Mouse (Mus musculus) heart, postnatal 0 days (tissue): ENCODE measurements around the gene Vwa5b1. TPM values are rescaled to one million over a fixed set of nuclear protein-coding genes. Genes with fewer than 3 reads are reported as not detected.
A peak's percentile ranks its signal among the peaks of the same experiment; 100 is the strongest.

ENCODE experiments used
- ATAC-seq: fragments of 200-750 bp; cut with Nextera tagmentation; 2 replicates; pipeline ENCODE4 v1.8.0; 2017; ENCODE audit warnings: low read depth, moderate number of reproducible peaks, moderate library complexity; ENCODE audit not compliant: insufficient read depth
- DNase-seq: peaks from one replicate; pipeline ENCODE4 v3.0.0-alpha.2; 2016; ENCODE audit warnings: low spot score
- H3K27ac ChIP-seq: fragments of 300-500 bp; sonication (generic); 2 replicates; pipeline ENCODE4 v1.5.1; 2014; ENCODE audit warnings: low read depth, mild to moderate bottlenecking
- H3K27me3 ChIP-seq: fragments of 300-500 bp; sonication (generic); 2 replicates; pipeline ENCODE4 v1.6.1; 2014; ENCODE audit warnings: low read length, mixed read lengths; ENCODE audit not compliant: control insufficient read depth, insufficient read depth
- H3K36me3 ChIP-seq: fragments of 300-500 bp; sonication (generic); replicated peaks from 2 replicates; pipeline ENCODE4 v1.6.1; 2014; ENCODE audit warnings: low read length, mixed read lengths; ENCODE audit not compliant: control insufficient read depth, insufficient read depth
- H3K4me1 ChIP-seq: fragments of 300-500 bp; sonication (generic); 2 replicates; pipeline ENCODE4 v1.6.1; 2014; ENCODE audit warnings: antibody characterized with exemption; ENCODE audit not compliant: control insufficient read depth, insufficient read depth
- H3K4me2 ChIP-seq: fragments of 300-500 bp; sonication (generic); 2 replicates; pipeline ENCODE4 v1.6.1; 2014; ENCODE audit warnings: low read depth, mild to moderate bottlenecking, low read length, moderate library complexity
- H3K4me3 ChIP-seq: fragments of 300-500 bp; sonication (generic); 2 replicates; pipeline ENCODE4 v1.5.1; 2014; ENCODE audit warnings: low read depth, low read length
- H3K9ac ChIP-seq: fragments of 300-500 bp; sonication (generic); replicated peaks from 2 replicates; pipeline ENCODE4 v1.6.1; 2014; ENCODE audit warnings: low read depth, low read length, mixed read lengths
- H3K9me3 ChIP-seq: fragments of 300-500 bp; sonication (generic); replicated peaks from 2 replicates; pipeline ENCODE4 v1.6.1; 2016; ENCODE audit warnings: low read length; ENCODE audit not compliant: control insufficient read depth
- CTCF ChIP-seq: IDR thresholded peaks from 2 replicates; pipeline ENCODE4 v1.5.1; 2016; ENCODE audit warnings: antibody characterized with exemption, control low read depth, low read depth
- EP300 ChIP-seq: IDR thresholded peaks from 2 replicates; pipeline ENCODE4 v1.6.1; 2016; ENCODE audit warnings: antibody characterized with exemption, low read depth
- WGBS: fragments of 180-500 bp; shearing (Covaris S2); extraction: QIAGEN DNeasy Blood & Tissue Kit; methylation state at CpG from one replicate; pipeline ENCODE4 v1.1.7; 2014; 5-methylcytosine and 5-hydroxymethylcytosine counted together
- polyA plus RNA-seq: library from polyadenylated mRNA; unstranded; fragments of >200 nt; fragmentation: Nextera tagmentation; extraction: Ambion mirVana; gene quantifications from 2 replicates; pipeline ENCODE4 v1.2.1, GENCODE M21; 2015
- total RNA-seq: library from RNA; depleted of rRNA; stranded (reverse); fragments of >200 nt; gene quantifications from 2 replicates; pipeline ENCODE4 v1.2.3, GENCODE M21; 2014; ENCODE audit warnings: low replicate concordance

Gene Vwa5b1
- total and polyA plus RNA-seq, 2 experiments from 2014 or later: not detected

DNA sequence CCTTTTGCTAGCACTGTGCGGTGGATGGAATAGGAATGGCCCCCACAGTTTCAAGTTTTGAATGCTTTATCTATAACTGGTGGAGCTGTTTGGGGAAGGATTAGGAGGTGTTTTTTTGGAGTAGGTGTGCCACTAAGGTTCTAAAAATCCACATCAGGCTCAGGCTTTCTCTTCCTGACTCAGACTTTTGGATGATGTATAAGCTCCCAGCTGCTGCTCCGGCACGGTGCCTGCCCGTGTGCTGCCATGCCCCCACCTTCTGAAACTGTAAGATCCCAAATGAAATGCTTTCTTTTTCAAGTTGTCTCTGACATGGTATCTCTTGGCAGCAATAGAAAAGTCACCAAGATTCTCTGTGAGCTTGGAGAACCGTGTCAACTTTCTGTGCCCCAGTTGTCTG is 84.1 kb downstream of the Vwa5b1 start:
- H3K27me3 ChIP-seq: peaks cover 44% of the 10 kb centered on the region
- no peaks in the 10 kb centered on the region for H3K9me3 ChIP-seq
- no peak overlapping the region for H3K9ac ChIP-seq
- DNase-seq: no peak
- ATAC-seq: no peak
- no peak overlapping the region for H3K4me2 ChIP-seq
- no peaks in the 10 kb centered on the region for H3K4me1 ChIP-seq
- no peaks in the 10 kb centered on the region for H3K36me3 ChIP-seq
- 79% methylated on average over 5 of the region's 5 CpGs for WGBS
- no peak overlapping the region for H3K4me3 ChIP-seq
- no peak overlapping the region for H3K27ac ChIP-seq
- TF ChIP-seq EP300 (no peak), CTCF (no peak)

DNA sequence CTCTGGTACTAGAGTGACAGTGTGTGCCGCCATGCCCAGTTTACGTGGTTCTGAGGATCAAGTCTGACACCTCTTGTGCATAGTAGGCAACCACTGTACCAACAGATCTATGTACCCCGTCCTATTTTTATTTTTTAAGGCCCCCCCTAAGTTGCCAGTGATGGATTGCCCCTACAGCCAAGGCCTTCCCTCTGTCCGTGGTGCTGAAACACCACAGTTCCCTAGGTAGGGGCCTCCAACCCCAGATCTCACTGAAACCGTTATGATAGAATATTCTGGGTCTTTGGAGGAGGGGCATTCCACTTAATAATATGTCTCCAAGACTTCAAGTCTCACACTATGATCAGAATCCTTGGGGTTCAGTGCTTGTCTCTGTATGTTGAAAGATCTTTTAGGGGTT is 85.1 kb downstream of the Vwa5b1 start:
- Histone ChIP-seq H3K4me1 (no peaks in the 10 kb centered on the region), H3K27ac (no peak overlapping the region), H3K27me3 (peaks cover 33% of the 10 kb centered on the region), H3K36me3 (no peaks in the 10 kb centered on the region), H3K9ac (no peak overlapping the region), H3K4me2 (no peak overlapping the region), H3K9me3 (no peaks in the 10 kb centered on the region), H3K4me3 (no peak overlapping the region)
- 49% methylated on average over 5 of the region's 5 CpGs for WGBS
- DNase-seq (no peak), ATAC-seq (no peak)
- TF ChIP-seq CTCF: no peak
- no peak for TF ChIP-seq EP300

DNA sequence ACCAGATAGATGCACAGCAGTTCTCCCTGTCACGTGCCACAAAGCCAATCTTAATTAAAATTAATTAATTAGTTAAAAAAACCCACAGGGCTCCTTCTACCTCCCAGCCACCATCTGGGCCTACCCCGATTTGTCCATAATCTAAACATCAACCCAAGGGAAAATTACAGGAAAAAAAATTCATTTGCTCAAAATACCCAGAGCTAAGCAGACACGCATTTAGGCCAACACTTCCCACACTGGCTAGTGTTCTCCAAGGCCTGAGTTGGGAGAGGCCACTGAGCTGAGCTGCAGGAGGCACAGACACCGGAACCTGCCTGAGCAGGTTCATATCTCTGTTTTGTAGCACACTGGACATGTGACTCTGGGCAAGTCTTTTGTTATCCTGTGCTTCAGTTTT is 86.7 kb downstream of the Vwa5b1 start:
- TF ChIP-seq CTCF (no peak), EP300 (no peak)
- H3K4me3 ChIP-seq: no peak overlapping the region
- H3K27me3 ChIP-seq: peaks cover 24% of the 10 kb centered on the region
- H3K9me3 ChIP-seq: no peaks in the 10 kb centered on the region
- no peaks in the 10 kb centered on the region for H3K4me1 ChIP-seq
- DNase-seq (no peak), ATAC-seq (no peak)
- H3K36me3 ChIP-seq: no peaks in the 10 kb centered on the region
- no peak overlapping the region for H3K9ac ChIP-seq
- WGBS: 78% methylated on average over 4 of the region's 4 CpGs
- H3K27ac ChIP-seq: no peak overlapping the region
- H3K4me2 ChIP-seq: no peak overlapping the region

DNA sequence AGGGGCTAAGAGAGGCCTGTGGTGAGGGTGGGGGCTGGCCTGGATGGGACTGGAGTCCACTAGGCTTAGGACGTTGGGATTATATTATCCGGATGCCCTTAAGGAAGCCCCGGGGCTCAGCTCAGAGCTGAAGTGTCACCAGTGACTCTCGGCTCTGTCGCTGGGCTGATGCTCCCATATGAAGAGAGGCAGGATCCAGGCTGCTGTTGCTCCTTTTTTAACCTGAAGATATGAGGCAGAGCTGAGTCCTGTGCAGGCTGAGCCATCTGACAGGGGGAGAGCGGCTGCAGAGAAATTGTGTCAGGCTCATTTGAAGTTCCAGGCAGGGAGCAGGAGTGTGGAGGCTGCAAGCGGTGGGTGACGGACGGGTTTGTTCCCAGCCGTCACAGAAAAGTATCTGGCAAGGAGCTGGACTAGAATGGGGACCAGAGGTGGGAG is 87.5 kb downstream of the Vwa5b1 start:
- no peak overlapping the region for H3K4me2 ChIP-seq
- H3K4me1 ChIP-seq: no peaks in the 10 kb centered on the region
- H3K27ac ChIP-seq: no peak overlapping the region
- no peak for ATAC-seq
- no peak for TF ChIP-seq EP300
- no peak for TF ChIP-seq CTCF
- DNase-seq: no peak
- 14% methylated on average over 10 of the region's 10 CpGs for WGBS
- H3K27me3 ChIP-seq: peaks cover 16% of the 10 kb centered on the region
- H3K36me3 ChIP-seq: no peaks in the 10 kb centered on the region
- H3K9me3 ChIP-seq: no peaks in the 10 kb centered on the region
- no peak overlapping the region for H3K9ac ChIP-seq
- no peak overlapping the region for H3K4me3 ChIP-seq

DNA sequence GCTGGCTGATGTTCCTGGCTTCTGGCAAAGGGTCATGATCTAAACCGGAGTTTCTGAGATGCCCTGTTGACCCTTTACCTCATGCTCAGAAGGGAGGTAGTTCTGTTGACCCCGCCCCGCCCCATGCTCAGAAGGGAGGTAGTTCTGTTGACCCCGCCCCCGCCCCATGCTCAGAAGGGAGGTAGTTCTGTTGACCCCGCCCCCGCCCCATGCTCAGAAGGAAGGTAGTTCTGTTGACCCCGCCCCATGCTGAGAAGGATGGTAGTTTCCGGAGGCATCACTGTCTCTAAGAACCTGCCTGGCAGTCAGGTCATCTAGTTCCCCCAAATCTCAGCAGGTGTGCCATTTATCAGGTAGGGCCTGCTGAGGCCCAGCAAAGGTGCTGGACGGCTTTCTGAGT is 88.1 kb downstream of the Vwa5b1 start:
- TF ChIP-seq EP300 (no peak), CTCF (no peak)
- Histone ChIP-seq H3K4me3 (no peak overlapping the region), H3K9ac (no peak overlapping the region), H3K36me3 (no peaks in the 10 kb centered on the region), H3K4me1 (no peaks in the 10 kb centered on the region), H3K9me3 (no peaks in the 10 kb centered on the region), H3K27me3 (peaks cover 16% of the 10 kb centered on the region), H3K4me2 (no peak overlapping the region), H3K27ac (no peak overlapping the region)
- 17% methylated on average over 10 of the region's 10 CpGs for WGBS
- DNase-seq (no peak), ATAC-seq (no peak)

DNA sequence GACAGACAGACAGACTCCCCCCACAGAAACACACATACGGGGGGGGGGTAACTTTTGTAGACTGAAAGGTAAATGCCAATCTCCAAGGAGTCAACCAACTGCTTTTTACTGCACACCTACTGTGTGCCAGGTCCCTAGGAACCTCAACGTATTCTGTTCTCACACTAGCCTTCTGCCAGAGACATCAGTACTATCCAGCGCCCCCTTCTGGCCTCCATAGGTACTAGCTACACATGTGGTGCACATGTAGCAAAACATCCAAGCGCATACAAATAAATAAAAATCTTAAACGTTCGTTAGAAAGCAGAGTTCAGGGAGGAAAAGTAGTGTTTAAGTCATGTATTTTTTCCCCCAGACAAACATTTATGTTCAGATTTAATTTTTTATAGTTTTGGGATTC is 88.6 kb downstream of the Vwa5b1 start:
- TF ChIP-seq CTCF (peak; percentile 6; the same call in 1 of the 2 replicates), EP300 (no peak)
- 51% methylated on average over 6 of the region's 6 CpGs for WGBS
- Histone ChIP-seq H3K27me3 (peaks cover 16% of the 10 kb centered on the region), H3K9ac (no peak overlapping the region), H3K4me1 (no peaks in the 10 kb centered on the region), H3K9me3 (no peaks in the 10 kb centered on the region), H3K4me2 (no peak overlapping the region), H3K27ac (no peak overlapping the region), H3K36me3 (no peaks in the 10 kb centered on the region), H3K4me3 (no peak overlapping the region)
- no peak for DNase-seq
- ATAC-seq: no peak
